Mouse (Mus musculus) heart, postnatal 25 days (tissue): ENCODE data around the gene Cpa1. TPM values are rescaled to one million over a fixed set of nuclear protein-coding genes. Genes with fewer than 3 reads are reported as not detected.

Experiments used
- DNase-seq: peaks from one replicate; pipeline ENCODE4 v3.0.0; 2022; ENCODE audit warnings: low spot score
- intact Hi-C: fragments of 180-260 bp; cut with DNase I; formaldehyde crosslinking; loops from one replicate; pipeline ENCODE4 v1.15.1; 2025
- total RNA-seq, 2 experiments: library from RNA; stranded (reverse); gene quantifications; 2 replicates each; pipeline ENCODE4 v1.2.3; 2021

Gene Cpa1
- total RNA-seq, 2 experiments from 2014 or later = 0.16 TPM; not detected in 1

- intact Hi-C loops = no loop called here
- no peak for DNase-seq
Observed at GRCm38 (mm10) chr6:30619606-30620005, 19.4 kb upstream of the Cpa1 start.

GRCm38 (mm10) chr6:30620591-30620990 lies 18.4 kb upstream of the Cpa1 start:
- DNase-seq = no peak
- intact Hi-C loops = no loop called here

DNA sequence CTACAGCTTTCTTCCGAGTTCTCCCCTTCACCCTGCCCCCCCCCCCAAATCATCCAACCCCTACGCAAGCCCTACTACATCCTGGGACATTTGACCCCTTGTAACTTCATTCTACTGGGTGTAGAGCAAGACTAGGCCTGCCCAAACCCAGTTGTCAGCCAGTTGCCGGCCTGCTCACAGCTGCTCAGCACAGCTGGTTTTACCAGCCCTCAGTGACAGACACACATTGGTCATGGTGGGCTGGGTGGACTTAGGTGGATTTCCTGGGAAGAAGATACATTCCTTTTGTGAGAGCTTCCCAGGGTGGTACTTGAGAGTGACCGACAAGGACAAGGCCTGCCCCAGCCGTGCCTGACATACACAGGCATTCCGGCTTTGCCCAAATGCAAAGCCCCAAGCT lies 18.0 kb upstream of the Cpa1 start:
- intact Hi-C loops = no loop called here
- no peak for DNase-seq

- intact Hi-C loops = no loop called here
- DNase-seq = no peak
Observed at GRCm38 (mm10) chr6:30621986-30622389, 17.0 kb upstream of the Cpa1 start.

DNA sequence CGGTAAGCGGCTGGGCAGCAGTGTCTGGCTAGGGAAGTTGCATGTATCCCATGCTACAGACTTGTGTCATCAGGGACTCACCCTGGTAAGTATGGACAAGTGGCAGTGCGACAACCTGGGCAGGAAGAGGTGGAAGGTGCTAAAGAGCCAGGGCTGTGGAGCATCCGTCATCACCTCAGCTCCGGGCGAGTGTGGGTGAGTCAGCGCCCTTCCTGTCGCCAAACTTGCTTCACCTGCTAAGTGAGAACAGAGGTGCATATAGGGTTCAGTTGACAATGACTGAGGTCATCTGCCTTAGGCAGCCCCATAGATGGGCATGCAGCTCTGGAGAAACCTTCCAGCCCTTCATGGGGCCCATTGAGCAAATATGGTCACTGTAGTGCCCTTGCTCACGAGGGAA lies 14.3 kb upstream of the Cpa1 start:
- intact Hi-C loops = no loop called here
- DNase-seq = no peak

- intact Hi-C loops = no loop called here
- no peak for DNase-seq
Observed at GRCm38 (mm10) chr6:30628152-30628551, 10.9 kb upstream of the Cpa1 start.

DNA sequence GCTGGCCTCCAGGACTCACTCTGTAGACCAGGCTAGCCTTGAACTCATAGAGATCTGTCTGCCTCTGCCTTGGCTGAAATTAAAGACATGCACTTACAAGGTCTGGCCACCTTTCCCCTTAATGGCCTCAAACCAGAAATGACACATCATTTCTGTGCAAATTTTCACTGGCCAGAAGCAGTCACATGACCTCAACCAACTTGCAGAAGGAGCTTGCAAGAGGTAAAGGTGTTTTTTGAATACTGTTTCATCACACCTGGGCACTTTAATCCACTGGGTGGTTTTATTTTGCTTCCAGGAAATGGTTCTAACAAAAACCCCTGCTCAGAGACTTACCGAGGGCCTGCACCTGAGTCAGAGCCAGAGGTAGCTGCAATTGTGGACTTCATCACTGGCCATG lies 9.0 kb upstream of the Cpa1 start:
- intact Hi-C loops = no loop called here
- DNase-seq = no peak

- DNase-seq = no peak
- intact Hi-C loops = no loop called here
Observed at GRCm38 (mm10) chr6:30635361-30635862, 3.6 kb upstream of the Cpa1 start.

DNA sequence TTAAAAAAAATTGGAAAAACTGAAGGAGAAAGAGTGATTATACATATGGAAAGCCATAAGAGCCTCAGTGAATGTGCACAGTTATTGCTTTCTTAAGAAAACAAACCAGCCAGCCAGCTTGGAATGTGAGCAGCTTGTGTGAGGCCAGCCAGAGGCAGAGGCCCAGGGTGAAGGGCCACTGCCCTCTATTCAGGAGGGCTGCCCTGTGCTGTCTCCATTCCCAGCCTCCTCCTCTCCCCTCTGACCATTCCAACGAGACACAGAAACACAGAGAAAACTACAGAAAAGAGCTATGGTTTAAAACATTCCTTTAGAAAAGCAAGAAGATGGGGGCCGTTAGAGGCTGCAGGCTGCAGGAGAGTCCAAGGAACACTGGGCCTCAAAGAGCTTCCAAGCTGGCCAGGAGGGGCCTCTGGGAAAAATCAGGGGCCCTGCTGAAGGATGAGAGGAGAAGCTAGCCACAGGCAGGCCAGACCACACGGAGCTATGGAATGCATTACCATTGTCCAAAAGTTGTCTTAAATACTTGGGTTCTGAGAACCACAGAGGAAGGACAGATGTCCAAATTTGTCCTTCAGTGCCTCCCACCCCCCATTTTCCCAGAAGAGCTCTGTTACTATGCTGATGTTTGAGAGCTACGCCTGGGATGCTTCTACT lies 2.7 kb upstream of the Cpa1 start:
- DNase-seq = no peak
- intact Hi-C loops = no loop called here

DNA sequence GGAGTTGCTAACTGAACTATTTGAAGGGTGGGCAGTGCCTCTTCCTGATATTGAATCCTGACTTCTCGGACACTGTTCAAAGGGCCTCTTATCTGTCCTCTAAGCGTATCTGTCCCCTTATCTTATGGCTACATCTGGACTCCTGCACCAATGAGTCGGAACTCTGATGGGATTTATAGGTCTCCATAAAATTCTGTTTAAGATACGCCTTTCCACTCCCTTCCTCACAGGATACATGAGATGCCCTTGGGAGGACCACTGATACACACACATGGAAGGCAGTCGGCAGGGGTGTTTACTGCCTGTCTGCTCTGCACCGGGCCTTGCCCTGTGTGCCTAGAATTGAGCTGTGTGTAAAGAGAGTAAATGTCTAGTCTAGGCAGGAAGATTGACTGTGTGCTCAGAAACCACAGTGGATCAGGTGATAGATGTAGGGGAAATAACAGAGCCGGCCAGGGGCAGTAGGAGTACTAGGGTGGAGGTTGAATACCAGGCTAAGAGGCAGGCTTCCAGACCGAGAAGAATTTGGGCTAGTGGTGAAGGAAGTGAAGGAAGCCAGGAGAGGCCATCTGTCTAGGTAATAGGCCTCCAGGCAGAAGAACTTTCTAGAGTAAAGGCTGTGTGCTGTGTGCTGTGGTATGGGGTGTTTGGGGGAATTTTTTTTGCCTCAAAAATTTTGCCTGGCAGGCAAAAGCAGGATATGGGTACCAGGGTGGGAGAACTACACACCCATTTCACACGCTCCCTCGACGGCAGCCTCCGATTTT lies 4.9 kb downstream of the Cpa1 start:
- intact Hi-C loops = no loop called here
- DNase-seq = no peak

GRCm38 (mm10) chr6:30644462-30644861 lies 5.4 kb downstream of the Cpa1 start:
- intact Hi-C loops = no loop called here
- no peak for DNase-seq

GRCm38 (mm10) chr6:30645379-30645778 lies 6.4 kb downstream of the Cpa1 start:
- intact Hi-C loops = no loop called here
- no peak for DNase-seq

- intact Hi-C loops = no loop called here
- no peak for DNase-seq
Observed at GRCm38 (mm10) chr6:30649651-30650296, 10.8 kb downstream of the Cpa1 start.

DNA sequence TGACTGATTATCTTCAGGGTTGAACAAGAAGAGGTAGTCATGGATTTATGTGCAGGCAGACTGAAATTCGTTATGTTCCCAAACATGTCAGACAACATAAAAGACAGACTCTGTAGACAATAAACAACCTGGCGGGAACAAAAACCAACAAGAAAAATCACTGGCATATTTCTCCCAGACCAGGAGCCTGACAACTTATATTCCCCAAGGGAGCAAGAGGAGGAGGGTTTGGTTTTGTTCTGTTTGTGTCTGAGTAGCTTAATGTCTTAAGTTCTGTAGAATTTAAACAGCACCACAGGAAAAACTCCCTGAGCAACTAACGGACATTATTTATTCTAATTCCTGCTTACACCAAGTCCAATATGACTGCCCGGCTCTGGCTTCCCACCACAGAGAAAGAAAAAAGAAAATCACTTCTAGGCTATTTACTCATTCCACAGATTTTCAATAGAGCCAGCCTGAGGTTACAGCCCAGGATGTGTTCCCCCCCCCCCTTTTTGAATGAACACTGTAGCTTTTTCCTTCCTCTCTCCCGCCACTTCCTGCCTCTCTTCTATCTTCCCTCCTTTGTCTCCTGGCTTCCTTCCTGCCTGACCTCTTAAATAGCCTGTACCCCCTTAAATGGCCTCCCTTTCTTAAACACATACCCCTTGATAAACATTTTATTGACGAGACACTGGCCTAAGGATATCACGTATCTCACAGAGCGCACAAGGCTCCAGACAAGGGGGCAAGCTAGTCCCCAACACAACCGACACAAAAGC lies 13.6 kb downstream of the Cpa1 start:
- intact Hi-C loops = no loop called here
- DNase-seq = no peak

DNA sequence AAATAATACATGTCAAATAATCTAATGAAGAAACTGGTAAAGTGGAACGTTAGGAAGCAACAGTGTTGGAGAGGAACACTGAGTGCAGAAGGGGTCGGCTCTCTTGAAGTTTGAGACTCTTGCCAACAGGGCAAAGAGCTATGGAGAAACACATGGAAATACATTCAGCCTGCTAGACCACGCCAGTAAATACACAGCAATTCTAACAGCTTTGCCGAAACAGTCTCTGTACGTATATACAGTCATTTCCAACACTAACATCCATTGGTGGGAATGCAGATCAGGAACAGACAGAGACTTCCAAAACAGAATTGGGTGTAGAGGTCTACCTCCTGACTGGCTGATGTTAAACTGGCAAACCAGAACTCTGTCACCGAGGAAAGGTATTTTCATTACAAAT lies 14.5 kb downstream of the Cpa1 start:
- intact Hi-C loops = no loop called here
- DNase-seq = no peak

- DNase-seq = no peak
- intact Hi-C loops = no loop called here
Observed at GRCm38 (mm10) chr6:30654402-30654859, 15.4 kb downstream of the Cpa1 start.

DNA sequence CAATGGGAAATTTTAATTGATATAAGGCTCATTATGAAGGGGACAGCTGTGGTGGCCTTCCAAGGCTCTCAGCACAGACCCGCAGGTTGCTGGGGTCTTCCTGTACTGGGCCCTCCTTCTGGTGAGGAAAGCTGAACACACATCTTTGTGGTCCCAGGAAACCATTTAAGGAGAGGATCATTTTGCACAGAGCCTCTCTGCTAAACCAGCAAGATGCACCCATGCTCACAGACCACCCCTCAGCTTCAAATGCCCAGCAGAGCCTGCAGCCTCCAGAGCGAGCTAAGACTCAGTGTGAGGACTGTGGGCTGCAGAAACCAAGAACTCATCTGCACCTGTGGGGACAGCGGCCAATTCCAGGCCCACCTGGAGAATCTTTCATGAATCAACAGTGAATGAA lies 15.9 kb downstream of the Cpa1 start:
- intact Hi-C loops = no loop called here
- no peak for DNase-seq

DNA sequence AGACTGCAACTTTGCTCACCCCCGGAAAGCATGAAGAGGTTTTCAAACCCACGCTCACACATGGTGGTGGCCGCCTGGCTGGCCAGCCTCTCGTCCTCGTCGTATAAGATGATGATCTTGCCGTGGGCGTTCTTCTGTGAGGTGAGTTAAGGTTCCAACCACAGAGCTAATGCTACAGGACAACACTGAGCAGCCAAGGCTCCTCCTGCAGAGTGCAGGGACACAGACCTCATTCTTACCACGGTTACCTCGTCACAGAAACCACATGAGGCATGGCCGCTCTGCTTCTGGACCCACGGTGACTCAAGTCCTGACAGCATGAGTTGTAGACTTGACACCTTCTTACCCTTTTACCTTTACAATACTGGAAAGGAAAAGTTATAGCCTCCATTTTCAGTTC lies 18.3 kb downstream of the Cpa1 start:
- DNase-seq = no peak
- intact Hi-C loops = no loop called here

DNA sequence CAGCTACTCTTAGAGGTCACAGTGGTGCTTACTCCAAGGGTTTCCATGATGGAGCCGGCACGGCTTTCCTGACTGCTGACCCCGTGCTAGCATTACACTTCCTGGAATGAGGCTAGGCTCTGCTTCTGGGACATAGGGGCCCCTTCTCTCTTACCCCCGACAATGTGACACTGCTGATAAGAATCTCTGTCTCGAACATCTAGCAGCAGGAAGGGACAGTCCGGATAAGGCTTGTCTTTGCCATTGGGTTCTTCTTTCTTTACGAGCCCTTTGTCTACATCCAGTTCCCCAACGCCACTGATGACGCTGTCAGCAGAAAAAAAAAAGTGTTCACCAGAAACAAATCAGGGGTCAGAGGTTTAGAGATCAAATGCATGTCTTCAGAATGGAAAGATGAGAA lies 19.6 kb downstream of the Cpa1 start:
- intact Hi-C loops = no loop called here
- DNase-seq = no peak

GRCm38 (mm10) chr6:30664776-30665175 lies 25.8 kb downstream of the Cpa1 start:
- DNase-seq = no peak
- intact Hi-C loops = no loop called here
